Mouse (Mus musculus) forebrain, embryonic 10.5 days (tissue): Measurements from ENCODE around the gene Mtmr11. TPM values are rescaled to one million over a fixed set of nuclear protein-coding genes. Genes with fewer than 3 reads are reported as not detected.
"Not testable (repeated sequence)": the region's sequence is repeated elsewhere in the genome, so short reads cannot be mapped to it uniquely, and the experiment has no call there.

ENCODE experiments used
- DNase-seq: peaks from one replicate; pipeline ENCODE4 v3.0.0-alpha.2; 2017; ENCODE audit warnings: low spot score; ENCODE audit errors: extremely low spot score
- H3K27ac ChIP-seq: fragments of 300-500 bp; sonication (generic); 2 replicates; pipeline ENCODE4 v1.5.1; 2016; ENCODE audit warnings: mild to moderate bottlenecking
- H3K27me3 ChIP-seq: fragments of 300-500 bp; sonication (generic); 2 replicates; pipeline ENCODE4 v1.6.1; 2016; ENCODE audit warnings: mild to moderate bottlenecking; ENCODE audit not compliant: poor library complexity, severe bottlenecking
- H3K36me3 ChIP-seq: fragments of 300-500 bp; sonication (generic); replicated peaks from 2 replicates; pipeline ENCODE4 v1.6.1; 2016; ENCODE audit warnings: mild to moderate bottlenecking, moderate library complexity
- H3K4me1 ChIP-seq: fragments of 300-500 bp; sonication (generic); 2 replicates; pipeline ENCODE4 v1.6.1; 2016
- H3K4me3 ChIP-seq: fragments of 300-500 bp; sonication (generic); 2 replicates; pipeline ENCODE4 v1.5.1; 2016; ENCODE audit warnings: mild to moderate bottlenecking, moderate library complexity
- H3K9me3 ChIP-seq: fragments of 300-500 bp; sonication (generic); 2 replicates; pipeline ENCODE4 v1.6.1; 2016; ENCODE audit warnings: mild to moderate bottlenecking, moderate library complexity
- WGBS: fragments of 180-500 bp; shearing (Covaris S2); methylation state at CpG from one replicate; pipeline ENCODE4 v1.1.7; 2016; 5-methylcytosine and 5-hydroxymethylcytosine counted together
- polyA plus RNA-seq: library from polyadenylated mRNA; unstranded; fragments of >200 nt; fragmentation: Nextera tagmentation; extraction: Ambion mirVana; gene quantifications from 2 replicates; pipeline ENCODE4 v1.2.1, GENCODE M21; 2016

Gene Mtmr11
- polyA plus RNA-seq, 1 experiment from 2014 or later, result 9.3 TPM

- Histone ChIP-seq H3K27me3 (peaks cover 20% of the 10 kb centered on the region; the same call in 1 of the 2 replicates), H3K4me1 (peaks cover 28% of the 10 kb centered on the region), H3K36me3 (peaks cover 14% of the 10 kb centered on the region), H3K4me3 (no peak overlapping the region), H3K9me3 (no peaks in the 10 kb centered on the region), H3K27ac (no peak overlapping the region)
- DNase-seq, result no peak
- 87% methylated on average over 4 of the region's 4 CpGs for WGBS
Measured at GRCm38 (mm10) chr3:96159820-96160219, 2.0 kb upstream of the Mtmr11 start.

- 59% methylated on average over 4 of the region's 4 CpGs for WGBS
- Histone ChIP-seq H3K4me3 (peak overlapping the region; percentile 55), H3K4me1 (peaks cover 28% of the 10 kb centered on the region), H3K27me3 (peaks cover 20% of the 10 kb centered on the region; the same call in 1 of the 2 replicates), H3K9me3 (no peaks in the 10 kb centered on the region), H3K36me3 (peaks cover 9% of the 10 kb centered on the region), H3K27ac (peak overlapping the region; percentile 80)
- DNase-seq, result no peak
Measured at GRCm38 (mm10) chr3:96160222-96160802, 1.5 kb upstream of the Mtmr11 start.

DNA sequence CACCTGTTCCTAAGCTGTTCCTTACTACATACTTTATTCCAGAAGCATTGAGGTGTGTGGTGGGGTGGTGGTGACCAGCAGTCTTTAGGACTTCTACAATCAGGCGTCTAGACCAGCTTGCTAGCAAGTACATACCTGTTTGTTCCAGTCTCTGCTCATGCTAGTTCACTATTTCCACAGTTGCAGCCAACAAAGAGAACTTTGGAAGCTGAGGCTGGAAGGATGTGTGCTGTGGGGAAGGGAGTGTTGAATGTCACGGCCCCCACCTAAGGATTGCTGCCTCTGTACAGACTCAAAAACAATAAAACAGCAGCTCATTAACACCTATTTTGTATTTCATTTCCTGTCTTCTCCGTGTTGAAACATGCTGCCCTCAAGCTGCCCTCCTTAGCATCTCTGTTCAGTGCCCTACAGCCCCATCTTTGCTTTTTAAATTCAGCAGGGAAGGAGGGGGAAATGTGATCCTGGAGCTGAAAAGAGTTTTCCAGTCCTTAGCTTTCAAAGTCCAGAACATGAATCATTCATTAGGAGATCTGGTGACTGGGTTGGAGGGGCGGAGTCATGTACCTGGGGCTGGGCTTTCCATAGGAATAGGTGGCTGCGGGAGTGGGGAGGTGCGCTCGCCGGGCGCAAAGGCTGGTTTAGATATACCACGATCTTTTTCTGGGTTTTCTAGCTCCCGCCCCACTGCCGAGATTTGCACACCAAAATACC is 844 bp upstream of the Mtmr11 start:
- Histone ChIP-seq H3K36me3 (peaks cover 3% of the 10 kb centered on the region), H3K27me3 (peaks cover 20% of the 10 kb centered on the region; the same call in 1 of the 2 replicates), H3K27ac (peak overlapping the region; percentile 80), H3K4me1 (peaks cover 28% of the 10 kb centered on the region), H3K9me3 (no peaks in the 10 kb centered on the region), H3K4me3 (peak overlapping the region; percentile 55)
- peak; percentile 35 for DNase-seq
- WGBS, result 3% methylated on average over 12 of the region's 12 CpGs

DNA sequence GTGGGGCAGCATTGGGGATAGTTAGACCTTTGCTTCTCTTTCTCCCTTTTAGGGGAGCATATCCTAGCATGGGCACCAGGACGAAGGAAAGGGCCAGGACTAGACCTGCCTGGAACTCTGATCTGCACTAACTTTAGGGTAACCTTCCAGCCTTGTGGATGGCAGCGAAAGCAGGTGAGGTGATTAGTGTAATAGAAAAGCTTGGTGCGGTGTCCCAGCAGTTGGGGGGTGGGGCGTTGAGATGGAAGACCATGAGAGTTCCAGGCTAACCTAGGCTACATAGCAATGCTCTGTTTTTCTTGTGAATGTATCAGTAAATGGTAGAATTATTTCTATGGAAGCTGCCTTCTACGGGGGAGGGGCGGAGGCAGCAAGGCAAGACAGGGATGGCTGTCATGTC is 1.2 kb downstream of the Mtmr11 start:
- 85% methylated on average over 6 of the region's 6 CpGs for WGBS
- no peak for DNase-seq
- H3K4me1 ChIP-seq, result peaks cover 28% of the 10 kb centered on the region
- H3K9me3 ChIP-seq, result no peaks in the 10 kb centered on the region
- no peak overlapping the region for H3K4me3 ChIP-seq
- peaks cover 20% of the 10 kb centered on the region; the same call in 1 of the 2 replicates for H3K27me3 ChIP-seq
- H3K27ac ChIP-seq, result no peak overlapping the region
- peaks cover under 1% of the 10 kb centered on the region; the same call in 1 of the 2 replicates for H3K36me3 ChIP-seq

GRCm38 (mm10) chr3:96168466-96169158 is 6.8 kb downstream of the Mtmr11 start:
- DNase-seq, result no peak
- 0 out of 2 replicates have a peak, but pooled peaks cover 3% of the 10 kb centered on the region for H3K27me3 ChIP-seq
- no peaks in the 10 kb centered on the region for H3K9me3 ChIP-seq
- no peak overlapping the region for H3K4me3 ChIP-seq
- peaks cover 31% of the 10 kb centered on the region for H3K4me1 ChIP-seq
- WGBS, result 74% methylated on average over 12 of the region's 12 CpGs
- peaks cover 23% of the 10 kb centered on the region for H3K36me3 ChIP-seq
- H3K27ac ChIP-seq, result no peak overlapping the region

GRCm38 (mm10) chr3:96170276-96170675 is 8.5 kb downstream of the Mtmr11 start:
- Histone ChIP-seq H3K9me3 (no peaks in the 10 kb centered on the region), H3K36me3 (peaks cover 39% of the 10 kb centered on the region), H3K4me1 (peaks cover 46% of the 10 kb centered on the region), H3K27ac (peak overlapping the region; percentile 95; the same call in 1 of the 2 replicates), H3K4me3 (peak overlapping the region; percentile 82; the same call in 1 of the 2 replicates), H3K27me3 (no peaks in the 10 kb centered on the region)
- no peak for DNase-seq
- WGBS, result 92% methylated on average over 4 of the region's 4 CpGs

GRCm38 (mm10) chr3:96170976-96171545 is 9.3 kb downstream of the Mtmr11 start:
- Histone ChIP-seq H3K4me3 (peak overlapping the region; percentile 82), H3K9me3 (no peaks in the 10 kb centered on the region), H3K27ac (peak overlapping the region; percentile 95), H3K27me3 (no peaks in the 10 kb centered on the region), H3K36me3 (peaks cover 47% of the 10 kb centered on the region), H3K4me1 (peaks cover 46% of the 10 kb centered on the region)
- 79% methylated on average over 10 of the region's 10 CpGs for WGBS
- DNase-seq, result no peak

GRCm38 (mm10) chr3:96171583-96172196 is 9.9 kb downstream of the Mtmr11 start:
- no peak for DNase-seq
- Histone ChIP-seq H3K27ac (peak overlapping the region; percentile 95), H3K4me3 (peak overlapping the region; percentile 82), H3K4me1 (peaks cover 46% of the 10 kb centered on the region), H3K36me3 (peaks cover 54% of the 10 kb centered on the region), H3K27me3 (no peaks in the 10 kb centered on the region), H3K9me3 (no peaks in the 10 kb centered on the region)
- WGBS, result 27% methylated on average over 18 of the region's 18 CpGs

DNA sequence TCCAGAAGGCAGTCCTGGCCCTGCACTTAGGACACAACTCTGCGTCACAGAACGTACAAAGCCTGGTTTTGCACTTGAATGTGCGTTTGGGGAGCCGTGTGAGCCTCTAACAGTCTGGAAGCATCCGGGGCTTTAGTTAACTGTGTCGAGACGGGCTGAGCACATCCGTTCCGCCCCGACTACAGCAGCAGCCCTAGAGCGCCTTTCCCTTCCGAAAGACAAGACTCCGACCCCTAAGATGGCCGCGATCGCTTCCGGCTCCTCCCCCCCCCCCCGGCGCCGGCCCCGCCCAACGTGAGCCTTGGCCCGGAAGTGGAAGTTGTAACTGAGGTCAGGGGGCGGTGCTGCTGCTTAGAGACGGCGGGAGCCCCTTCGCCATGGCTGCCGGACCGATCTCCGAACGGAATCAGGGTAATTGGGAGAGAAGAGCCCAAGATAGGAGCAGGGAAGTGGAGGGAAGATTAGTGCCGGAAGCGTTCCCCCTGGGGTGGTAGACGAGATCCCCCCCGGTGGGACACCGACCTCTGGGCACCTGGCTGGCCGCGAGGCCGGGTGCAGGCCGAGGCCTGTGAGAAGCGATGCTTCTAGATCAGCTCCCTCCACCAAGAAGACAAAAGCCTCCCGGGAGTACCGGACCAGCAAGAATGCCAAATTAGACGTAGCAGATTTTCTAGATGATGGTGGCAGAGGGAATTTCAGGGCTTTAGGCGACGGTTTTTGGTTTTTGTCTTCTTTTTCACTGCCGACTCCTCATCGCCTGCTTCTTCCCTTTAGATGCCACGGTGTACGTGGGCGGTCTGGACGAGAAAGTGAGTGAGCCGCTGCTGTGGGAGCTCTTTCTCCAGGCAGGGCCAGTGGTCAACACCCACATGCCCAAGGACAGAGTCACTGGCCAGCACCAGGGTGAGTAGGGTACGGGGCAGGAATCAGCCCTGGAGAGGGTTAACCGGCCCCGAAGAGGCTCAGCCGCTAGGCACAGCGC is 10.7 kb downstream of the Mtmr11 start, which contains the start of gene Sf3b4:
Sf3b4 (plus strand) TSS at position 136 of the 982 bp plus-strand sequence.
- under 1% methylated on average over 58 of the region's 58 CpGs for WGBS
- DNase-seq, result peak; percentile 96

DNA sequence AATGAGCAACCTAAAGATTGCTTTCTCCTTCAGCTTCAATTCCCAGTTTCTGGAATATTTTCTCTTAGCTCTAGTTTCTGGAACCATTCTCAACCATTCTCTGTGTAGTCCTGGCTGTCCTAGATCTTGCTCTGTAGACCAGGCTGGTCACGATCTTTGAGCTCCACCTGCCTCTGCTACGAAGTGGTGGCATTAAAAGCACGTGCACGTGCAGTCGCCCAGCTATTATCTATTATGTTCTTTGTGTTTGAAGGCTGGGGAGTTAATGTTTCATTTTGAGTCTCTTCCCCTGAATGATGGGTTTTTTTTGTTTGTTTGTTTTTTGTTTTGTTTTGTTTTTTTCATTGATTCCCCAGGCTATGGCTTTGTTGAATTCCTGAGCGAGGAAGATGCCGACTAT is 11.4 kb downstream of the Mtmr11 start:
- peak overlapping the region; percentile 95 for H3K27ac ChIP-seq
- H3K9me3 ChIP-seq, result no peaks in the 10 kb centered on the region
- peaks cover 46% of the 10 kb centered on the region for H3K4me1 ChIP-seq
- WGBS, result 43% methylated on average over 7 of the region's 7 CpGs
- peaks cover 65% of the 10 kb centered on the region for H3K36me3 ChIP-seq
- DNase-seq, result no peak
- H3K4me3 ChIP-seq, result peak overlapping the region; percentile 82
- H3K27me3 ChIP-seq, result no peaks in the 10 kb centered on the region

More for the DNA sequence above, 10.7 kb downstream of the Mtmr11 start, which contains the start of gene Sf3b4:
- H3K4me3 ChIP-seq, result peak within 1 kb of the TSS; percentile 82
- no peaks in the 10 kb centered on the region for H3K27me3 ChIP-seq
- peak within 1 kb of the TSS; percentile 95 for H3K27ac ChIP-seq
- H3K36me3 ChIP-seq, result peaks cover 60% of the 10 kb centered on the region
- H3K4me1 ChIP-seq, result peaks cover 46% of the 10 kb centered on the region
- H3K9me3 ChIP-seq, result no peaks in the 10 kb centered on the region

- not testable (repeated sequence) for DNase-seq, H3K9me3 ChIP-seq, H3K27me3 ChIP-seq, H3K27ac ChIP-seq
- peaks cover 46% of the 10 kb centered on the region for H3K4me1 ChIP-seq
- WGBS, result 92% methylated on average over 4 of the region's 4 CpGs
- peaks cover 67% of the 10 kb centered on the region for H3K36me3 ChIP-seq
- peak overlapping the region; percentile 82 for H3K4me3 ChIP-seq
Measured at GRCm38 (mm10) chr3:96174042-96174441, 12.2 kb downstream of the Mtmr11 start.
